Comparison of ENCODE assay signal across 8 mouse cellular contexts in genomic region chr19:8920073-8920736, GRCm38 (mm10). TPM values are rescaled to one million over a fixed set of nuclear protein-coding genes. Genes with fewer than 3 reads are reported as not detected.
DNase-seq lines count a peak whose midpoint lies in the region; ATAC-seq lines count a peak whose summit lies in the region.

TSS of gene B3gat3 (plus strand) at chr19:8920374.

- H3K4me2 ChIP-seq in forebrain, embryonic 11.5 days (ENCODE audit: low read depth, low read length, severe bottlenecking): peak within 1 kb of the TSS; percentile 93
- H3K4me2 ChIP-seq in heart, embryonic 15.5 days: peak within 1 kb of the TSS; percentile 77
- peak within 1 kb of the TSS; percentile 87 for H3K4me2 ChIP-seq in liver, embryonic 12.5 days

- H3K27me3 ChIP-seq in forebrain, embryonic 11.5 days (ENCODE audit: control insufficient read depth, insufficient read depth, low read length): no peaks in the 10 kb centered on the region
- no peaks in the 10 kb centered on the region for H3K27me3 ChIP-seq in heart, embryonic 15.5 days
- H3K27me3 ChIP-seq in liver, embryonic 12.5 days (replicated peaks): no peaks in the 10 kb centered on the region
- H3K27me3 ChIP-seq in splenic B cell, adult 2 months (ENCODE audit: control insufficient read depth, insufficient read depth, low read length, poor library complexity, severe bottlenecking): no peaks in the 10 kb centered on the region

- H3K4me3 ChIP-seq in forebrain, embryonic 11.5 days (ENCODE audit: low read depth, low read length): peak within 1 kb of the TSS; percentile 89
- peak within 1 kb of the TSS; percentile 92 for H3K4me3 ChIP-seq in heart, embryonic 15.5 days
- H3K4me3 ChIP-seq in liver, embryonic 12.5 days: peak within 1 kb of the TSS; percentile 87

- ATAC-seq in forebrain, embryonic 11.5 days (replicated peaks; ENCODE audit: low FRiP score): peak; percentile 98
- ATAC-seq in heart, embryonic 15.5 days (replicated peaks; ENCODE audit: insufficient number of reproducible peaks, insufficient read depth, low FRiP score, low read depth): peak; percentile 97
- peak; percentile 95 for ATAC-seq in liver, embryonic 12.5 days

- no peaks in the 10 kb centered on the region for H3K9me3 ChIP-seq in forebrain, embryonic 11.5 days (ENCODE audit: control insufficient read depth, low read length)
- no peaks in the 10 kb centered on the region for H3K9me3 ChIP-seq in heart, embryonic 15.5 days (replicated peaks)
- H3K9me3 ChIP-seq in liver, embryonic 12.5 days (replicated peaks): no peaks in the 10 kb centered on the region

- peaks cover 14% of the 10 kb centered on the region for H3K36me3 ChIP-seq in forebrain, embryonic 11.5 days (ENCODE audit: control insufficient read depth, insufficient read depth, low read length)
- H3K36me3 ChIP-seq in heart, embryonic 15.5 days: peaks cover 23% of the 10 kb centered on the region
- H3K36me3 ChIP-seq in liver, embryonic 12.5 days: peaks cover 47% of the 10 kb centered on the region
- peaks cover 3% of the 10 kb centered on the region for H3K36me3 ChIP-seq in splenic B cell, adult 2 months (ENCODE audit: control insufficient read depth, insufficient read depth, low read length, poor library complexity, severe bottlenecking)

- H3K4me1 ChIP-seq in forebrain, embryonic 11.5 days (replicated peaks; ENCODE audit: control insufficient read depth, insufficient read depth, low read length): peaks cover 4% of the 10 kb centered on the region; the same call in 1 of the 2 replicates
- peaks cover 15% of the 10 kb centered on the region for H3K4me1 ChIP-seq in heart, embryonic 15.5 days (replicated peaks)
- H3K4me1 ChIP-seq in liver, embryonic 12.5 days: peaks cover 48% of the 10 kb centered on the region

- 3% methylated on average over 43 of the region's 50 CpGs for WGBS in forebrain, embryonic 11.5 days
- WGBS in heart, embryonic 15.5 days: 2% methylated on average over 49 of the region's 50 CpGs
- 2% methylated on average over 49 of the region's 50 CpGs for WGBS in liver, embryonic 12.5 days (ENCODE audit: insufficient replicate concordance)

- H3K9ac ChIP-seq in forebrain, embryonic 11.5 days (ENCODE audit: low read length): peak within 1 kb of the TSS; percentile 77
- H3K9ac ChIP-seq in heart, embryonic 15.5 days: peak within 1 kb of the TSS; percentile 79
- peak within 1 kb of the TSS; percentile 90 for H3K9ac ChIP-seq in liver, embryonic 12.5 days

- peak; percentile 57 to 63 for DNase-seq in CD8-positive naive resting alpha-beta T cell, adult 2 months (ENCODE audit: low read depth in 2 of 2, low spot score in 2 of 2)
- peak; percentile 85 for DNase-seq in c-Kit-positive CD71-positive TER-119-negative erythroid progenitor cells, embryonic 14.5 days (ENCODE audit: low read depth)
- peak; percentile 95 for DNase-seq in forebrain, embryonic 11.5 days (ENCODE audit: low spot score)
- peak; percentile 97 for DNase-seq in kidney, postnatal 14 days
- DNase-seq in naive thymus-derived CD4-positive, alpha-beta T cell, adult 2 months (ENCODE audit: low read depth): peak; percentile 80
- DNase-seq in splenic B cell, adult 2 months (ENCODE audit: low read depth, low spot score): peak; percentile 76

- peak within 1 kb of the TSS; percentile 68 for H3K27ac ChIP-seq in forebrain, embryonic 11.5 days (ENCODE audit: low read depth, low read length)
- peak within 1 kb of the TSS; percentile 93 for H3K27ac ChIP-seq in heart, embryonic 15.5 days
- peak within 1 kb of the TSS; percentile 95 for H3K27ac ChIP-seq in liver, embryonic 12.5 days

RNA-seq across cellular contexts. Expression of gene B3gat3, which starts in this region (rescaled TPM):
- polyA plus RNA-seq in forebrain, embryonic 11.5 days (2014; fragmentation: Nextera tagmentation; extraction: Ambion mirVana): 55.0 and 57.2 TPM in 2 replicates
- 33.3 and 38.1 TPM in 2 replicates for polyA plus RNA-seq in heart, embryonic 15.5 days (2015; fragmentation: Nextera tagmentation; extraction: Ambion mirVana)
- 28.4 and 31.7 TPM in 2 replicates for polyA plus RNA-seq in liver, embryonic 12.5 days (2016; fragmentation: Nextera tagmentation; extraction: Ambion mirVana)

Comparison
In these comparisons a context has a peak if more than half of its experiments do, and no peak if none do; other contexts are left out.
1. Peak in every context shown above with its lines: DNase-seq, ATAC-seq, H3K4me3 ChIP-seq and H3K27ac ChIP-seq.